Mouse (Mus musculus) frontal cortex, postnatal 10 days (tissue): ENCODE results near the gene Zfp978.
"Not testable (repeated sequence)": the region's sequence is repeated elsewhere in the genome, so short reads cannot be mapped to it uniquely, and the experiment has no call there.

Source experiments
- DNase-seq, 2 experiments: peaks; one replicate each; pipeline ENCODE4 v3.0.0; 2022; ENCODE audit warnings: low spot score in 2 of 2, mixed read lengths in 1 of 2

Gene Zfp978

DNA sequence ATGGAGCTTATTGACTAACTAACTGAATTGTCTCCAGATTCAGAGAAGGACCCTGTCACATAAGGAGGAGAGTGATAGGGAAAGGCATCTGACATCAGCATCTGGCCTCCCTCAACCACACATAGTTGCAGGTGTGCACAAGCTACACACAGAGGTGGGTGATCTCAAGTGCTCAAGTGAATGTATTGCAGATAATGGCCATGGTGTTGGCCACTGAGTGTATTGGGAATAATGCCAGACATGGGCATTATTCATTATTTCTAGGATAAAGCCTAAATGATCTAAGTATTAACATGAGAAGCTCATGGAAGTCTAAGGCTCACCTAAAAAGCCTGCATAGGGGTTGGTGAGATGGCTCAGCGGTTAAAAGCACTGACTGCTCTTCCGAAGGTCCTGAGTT is 10.6 kb upstream of the Zfp978 start:
- not testable (repeated sequence) for DNase-seq

DNA sequence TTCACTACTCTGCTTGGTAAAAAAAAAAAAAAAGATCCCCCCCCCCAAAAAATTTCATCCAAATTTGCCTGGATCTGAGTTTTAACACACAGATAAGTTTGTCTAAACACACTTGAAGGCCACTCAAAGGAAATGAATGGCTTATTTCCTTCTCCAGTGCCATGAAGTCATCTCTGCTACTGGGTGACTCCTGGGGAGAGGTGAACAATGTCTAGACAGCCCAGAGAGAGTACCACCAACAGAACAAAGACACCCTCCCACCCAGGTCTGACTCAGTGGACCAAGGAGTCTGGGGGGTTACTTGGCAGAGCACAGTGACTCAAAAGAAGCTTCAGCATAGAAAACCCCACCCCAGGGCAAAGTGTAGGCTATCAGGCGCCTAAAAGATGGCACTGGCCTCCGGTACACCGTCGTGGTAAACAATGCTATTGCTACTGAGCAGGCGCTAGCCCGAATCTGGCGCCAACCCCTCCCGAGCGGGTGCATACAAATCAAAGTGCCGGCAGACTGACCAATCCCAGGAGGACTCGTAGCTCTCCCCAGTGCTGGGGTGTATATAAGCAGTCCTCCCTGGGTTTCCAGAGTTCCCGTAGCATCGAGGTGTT is 9.6 kb upstream of the Zfp978 start:
- not testable (repeated sequence) for DNase-seq

DNA sequence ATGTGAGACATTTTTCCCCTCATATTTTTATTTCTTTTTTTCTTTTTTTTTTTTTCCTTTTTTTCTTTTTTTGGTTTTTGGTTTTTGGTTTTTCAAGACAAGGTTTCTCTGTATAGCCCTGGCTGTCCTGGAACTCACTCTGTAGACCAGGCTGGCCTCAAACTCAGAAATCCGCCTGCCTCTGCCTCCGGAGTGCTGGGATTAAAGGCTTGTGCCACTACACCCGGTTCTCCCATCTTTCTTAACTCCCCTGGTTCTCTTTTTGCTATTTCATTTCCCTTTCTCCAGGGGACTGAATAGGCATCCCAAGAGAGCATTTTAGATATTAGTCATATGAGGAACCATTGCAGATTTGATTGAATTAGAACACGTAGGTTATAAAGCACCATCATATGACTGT is 7.5 kb upstream of the Zfp978 start:
- DNase-seq = not testable (repeated sequence)

DNA sequence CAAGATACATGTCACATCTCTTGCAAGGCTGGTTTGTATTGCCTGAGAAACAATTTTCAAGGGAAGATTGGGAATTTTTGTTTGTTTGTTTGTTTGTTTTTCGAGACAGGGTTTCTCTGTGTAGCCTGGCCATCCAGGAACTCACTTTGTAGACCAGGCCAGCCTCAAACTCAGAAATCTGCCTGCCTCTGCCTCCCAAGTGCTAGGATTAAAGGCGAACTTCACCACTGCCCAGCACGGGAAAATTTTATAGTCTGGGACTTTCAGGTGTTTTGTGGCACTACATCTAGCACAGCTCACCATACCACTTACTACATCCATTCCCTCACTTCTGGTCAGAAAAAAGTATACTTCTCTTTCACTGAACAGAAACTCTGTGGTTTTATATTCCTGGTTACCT is 5.1 kb upstream of the Zfp978 start:
- DNase-seq = not testable (repeated sequence)

DNA sequence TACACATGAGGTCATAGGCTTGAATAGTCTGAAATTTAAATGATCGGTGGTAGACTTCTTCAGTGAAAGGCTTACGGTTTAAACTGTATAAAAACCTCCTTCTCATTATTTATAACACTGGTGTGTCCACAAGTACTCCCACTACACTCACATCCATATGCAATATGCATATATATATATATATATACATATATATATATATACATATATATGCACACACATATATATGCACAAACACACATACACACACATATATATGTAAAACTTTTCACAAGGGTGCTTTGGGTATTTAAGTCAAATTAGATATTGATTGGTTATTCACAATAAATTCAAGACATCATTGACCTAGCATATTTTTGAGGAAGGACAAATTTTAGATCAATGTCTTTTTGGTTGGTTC is 3.9 kb upstream of the Zfp978 start:
- not testable (repeated sequence) for DNase-seq

DNA sequence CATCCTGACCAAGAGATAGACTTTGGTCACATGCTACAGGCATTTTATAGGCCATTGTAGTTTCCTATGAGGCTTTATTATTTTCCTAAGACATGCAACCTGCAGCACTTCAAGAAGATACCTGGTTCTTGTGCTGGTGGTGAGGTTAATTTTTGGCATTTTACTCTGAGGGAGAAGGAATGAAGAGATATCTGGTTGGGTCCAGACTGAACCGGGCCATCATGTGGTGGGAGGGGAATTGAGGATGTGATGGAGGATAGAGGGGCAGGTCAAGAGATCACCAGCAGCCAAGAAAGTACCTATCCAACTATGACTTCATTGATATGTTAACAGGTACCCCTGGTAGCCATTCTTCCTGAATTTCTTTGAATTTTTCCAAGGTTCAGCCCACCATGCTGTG is 769 bp downstream of the Zfp978 start:
- not testable (repeated sequence) for DNase-seq

DNA sequence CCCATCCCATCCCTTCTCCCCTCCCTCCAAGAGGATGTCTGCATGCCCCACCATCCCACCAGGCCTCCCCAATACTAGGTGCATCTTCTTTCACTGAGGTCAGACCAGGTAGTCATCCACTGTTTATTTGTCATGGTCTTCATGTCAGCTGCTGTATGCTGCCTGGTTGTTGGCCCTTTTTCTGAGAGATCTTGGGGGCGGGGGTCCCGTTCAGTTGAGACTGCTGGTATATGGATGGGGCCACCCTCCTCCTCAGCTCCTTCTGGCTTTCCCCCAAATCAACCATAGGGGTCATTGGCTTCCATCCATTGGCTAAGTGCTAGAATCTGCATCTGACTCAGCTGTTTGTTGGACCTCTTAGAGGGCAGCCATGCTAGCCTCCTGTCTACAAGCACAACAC is 8.5 kb downstream of the Zfp978 start:
- DNase-seq = not testable (repeated sequence)

DNA sequence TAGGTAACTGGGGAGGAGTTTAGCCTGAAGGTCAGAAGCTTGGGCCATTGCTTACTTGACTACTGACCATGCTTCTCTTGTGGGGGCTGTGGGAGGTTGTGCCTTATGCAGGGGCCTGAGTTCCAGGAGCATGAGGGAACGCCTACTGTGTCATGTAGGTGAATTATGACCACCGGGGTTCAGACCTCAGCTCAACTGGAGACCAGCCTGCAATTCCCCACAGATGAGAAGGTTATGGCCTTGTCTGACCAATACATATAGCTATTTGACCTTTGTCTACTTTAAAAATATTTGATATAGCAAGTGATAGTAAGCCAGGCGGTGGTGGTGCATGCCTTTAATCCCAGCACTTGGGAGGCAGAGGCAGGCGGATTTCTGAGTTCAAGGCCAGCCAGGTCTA is 22.1 kb downstream of the Zfp978 start:
- DNase-seq = not testable (repeated sequence)

DNA sequence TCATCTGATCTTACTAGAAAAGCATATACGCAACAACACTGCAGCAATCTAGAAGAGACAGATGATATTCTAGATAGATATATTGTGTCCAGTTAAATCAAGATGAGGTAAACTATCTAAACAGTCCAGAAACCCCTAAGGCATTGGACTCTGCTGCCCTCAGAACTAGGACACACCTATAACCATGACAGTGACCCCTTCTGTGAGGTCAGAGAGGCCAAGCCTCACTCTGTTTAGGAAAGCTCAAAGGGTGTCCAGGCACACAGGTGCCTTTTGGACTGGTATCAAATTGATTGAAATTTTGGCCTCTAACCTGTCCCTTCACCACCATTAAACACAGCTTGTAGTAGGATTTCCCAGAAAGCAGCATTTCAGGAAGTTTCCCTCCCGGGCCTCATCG is 36.1 kb downstream of the Zfp978 start:
- DNase-seq = not testable (repeated sequence)

DNA sequence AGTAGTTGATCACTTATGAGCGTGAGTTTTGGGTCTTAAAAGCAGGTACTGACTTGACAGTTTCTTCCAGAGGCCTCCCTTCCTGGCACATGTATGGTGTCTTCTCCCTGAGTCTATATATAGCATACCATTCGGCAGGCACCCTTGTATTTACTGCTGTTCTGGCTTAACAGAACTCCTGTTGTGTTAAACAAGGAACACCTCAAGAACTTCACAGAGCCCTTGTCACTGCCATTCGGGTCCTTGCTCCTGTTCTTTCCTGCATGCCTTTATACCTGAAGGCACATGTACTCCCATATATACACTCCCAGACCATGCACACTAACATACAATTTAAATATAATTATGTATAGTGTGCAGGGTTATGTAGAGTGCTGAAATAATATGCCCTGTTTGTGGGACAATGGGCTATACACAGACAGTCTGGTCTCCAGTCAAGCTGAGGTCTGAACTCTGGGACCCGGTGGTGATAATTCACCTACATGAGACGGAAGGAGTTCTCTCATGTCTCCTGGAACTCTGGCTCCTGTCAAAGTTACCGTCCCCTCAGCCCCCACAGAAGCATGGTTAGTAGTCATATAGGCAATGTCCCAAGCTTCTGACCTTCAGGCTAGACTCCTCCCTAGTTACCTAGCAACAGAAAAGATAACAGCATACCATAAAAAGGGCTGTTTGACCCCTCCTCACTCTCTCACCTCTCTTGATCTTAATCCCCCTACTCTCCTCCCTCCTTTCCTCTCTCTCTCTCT is 37.0 kb downstream of the Zfp978 start:
- DNase-seq = not testable (repeated sequence)

DNA sequence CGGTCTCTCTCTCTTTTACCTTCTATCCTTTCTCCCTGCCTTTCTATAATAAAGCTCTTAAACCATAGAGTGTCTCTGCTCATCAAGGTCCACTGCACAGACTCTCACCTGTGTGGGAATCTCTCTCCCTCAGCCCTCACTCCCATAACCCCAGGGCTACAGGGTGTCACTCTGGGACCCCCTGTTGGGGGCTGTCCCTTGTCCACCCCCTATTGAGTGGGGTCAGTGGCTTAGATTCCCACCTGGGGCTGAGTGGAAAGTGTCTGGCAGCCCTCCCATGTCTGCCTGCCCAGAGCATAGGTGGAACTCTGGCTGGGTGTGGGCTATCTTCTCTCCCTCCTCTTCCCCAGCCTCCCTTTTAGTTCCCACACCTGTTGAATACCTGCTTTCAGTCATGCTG is 37.6 kb downstream of the Zfp978 start:
- not testable (repeated sequence) for DNase-seq

DNA sequence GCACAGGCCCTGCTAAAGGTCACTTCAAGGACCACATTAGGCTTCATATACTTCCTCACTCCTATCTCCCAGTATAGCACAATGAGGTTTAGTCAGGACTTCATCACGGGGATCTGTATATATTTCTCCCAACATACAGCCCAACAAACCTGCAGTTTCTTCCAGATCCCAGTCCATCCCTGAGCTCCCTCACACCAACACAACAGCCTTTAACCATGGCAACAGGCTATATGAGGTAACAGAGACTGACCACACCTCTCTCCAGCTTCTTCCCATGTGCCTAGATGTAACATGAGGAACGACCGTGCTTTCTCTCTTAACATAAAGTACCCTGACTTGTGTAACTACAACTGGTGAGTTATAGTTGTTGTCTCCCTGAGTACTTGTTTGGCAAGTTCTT is 38.4 kb downstream of the Zfp978 start:
- DNase-seq = not testable (repeated sequence)

DNA sequence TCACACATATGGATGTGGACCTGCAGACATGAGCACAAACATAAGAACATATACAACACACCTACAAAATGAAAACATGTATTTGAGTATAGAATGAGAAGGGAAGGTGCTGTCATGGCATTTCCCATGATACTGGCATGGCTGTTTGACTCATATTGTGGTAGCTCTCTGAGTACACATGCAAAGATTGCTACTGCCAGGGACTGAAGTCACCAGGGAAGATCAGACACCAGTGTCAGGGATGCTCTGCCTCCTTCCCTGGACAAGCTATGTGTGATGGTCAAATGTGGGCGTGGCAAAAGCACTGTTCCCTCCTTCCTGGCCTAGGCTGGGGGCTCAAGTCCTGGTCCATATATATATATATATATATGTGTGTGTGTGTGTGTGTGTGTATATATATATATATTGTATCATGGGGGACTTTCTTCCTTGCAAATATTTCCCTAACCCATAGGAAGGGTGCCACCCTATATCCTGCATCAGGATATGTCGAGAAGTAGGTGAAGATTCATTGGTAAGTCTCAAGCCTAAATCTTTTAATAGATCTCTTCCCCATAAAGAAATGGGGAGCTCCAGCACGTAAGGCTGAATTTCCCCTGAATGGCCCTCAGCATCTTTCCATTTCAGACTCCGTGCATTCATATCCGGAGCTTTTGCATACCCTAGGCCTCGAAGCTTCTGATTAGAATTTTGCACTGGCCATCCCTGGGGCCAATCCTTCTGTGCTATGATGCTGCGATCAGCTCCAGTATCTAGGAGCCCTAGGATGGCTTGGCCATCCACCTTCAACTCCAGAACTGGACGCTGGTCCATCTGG is 39.1 kb downstream of the Zfp978 start:
- DNase-seq = not testable (repeated sequence)

DNA sequence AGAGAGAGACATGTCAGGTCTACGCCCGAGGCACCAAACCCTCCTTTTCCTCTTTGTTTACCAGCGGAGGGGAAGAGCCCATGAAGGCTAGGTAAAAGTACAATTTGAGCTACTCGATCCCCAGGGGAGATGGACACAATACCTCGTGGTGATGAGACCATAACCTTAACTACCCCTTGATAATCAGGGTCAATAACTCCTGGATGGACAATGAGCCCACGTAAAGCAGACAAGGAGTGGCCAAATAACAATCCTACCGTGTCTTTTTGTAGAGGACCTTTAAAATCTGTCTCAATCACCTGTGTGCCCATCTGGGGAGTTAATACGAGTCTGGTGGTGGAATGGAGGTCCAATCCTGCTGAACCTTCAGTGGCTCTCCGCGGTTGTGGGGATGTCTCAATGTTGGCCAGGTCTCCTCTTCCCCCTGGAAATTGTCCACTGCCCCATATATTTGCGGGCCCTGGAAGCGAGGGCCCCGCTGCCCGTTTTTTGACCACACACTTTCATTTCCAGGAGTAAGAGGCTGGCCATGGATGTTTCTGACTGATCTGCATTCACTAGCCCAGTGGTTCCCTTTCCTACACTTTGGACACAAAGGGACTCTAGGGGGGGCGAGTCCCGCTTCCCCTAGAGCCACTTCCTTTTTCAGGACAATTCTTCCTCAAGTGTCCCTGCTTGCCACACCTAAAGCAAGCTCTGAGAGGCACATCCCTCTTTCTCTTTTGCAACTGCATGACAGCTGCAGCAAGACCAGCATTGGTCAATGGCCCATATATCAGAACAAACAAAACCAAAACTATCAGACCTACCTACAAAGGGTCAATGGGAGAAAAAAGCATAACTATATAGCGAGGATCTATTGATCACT is 40.0 kb downstream of the Zfp978 start:
- DNase-seq = not testable (repeated sequence)

DNA sequence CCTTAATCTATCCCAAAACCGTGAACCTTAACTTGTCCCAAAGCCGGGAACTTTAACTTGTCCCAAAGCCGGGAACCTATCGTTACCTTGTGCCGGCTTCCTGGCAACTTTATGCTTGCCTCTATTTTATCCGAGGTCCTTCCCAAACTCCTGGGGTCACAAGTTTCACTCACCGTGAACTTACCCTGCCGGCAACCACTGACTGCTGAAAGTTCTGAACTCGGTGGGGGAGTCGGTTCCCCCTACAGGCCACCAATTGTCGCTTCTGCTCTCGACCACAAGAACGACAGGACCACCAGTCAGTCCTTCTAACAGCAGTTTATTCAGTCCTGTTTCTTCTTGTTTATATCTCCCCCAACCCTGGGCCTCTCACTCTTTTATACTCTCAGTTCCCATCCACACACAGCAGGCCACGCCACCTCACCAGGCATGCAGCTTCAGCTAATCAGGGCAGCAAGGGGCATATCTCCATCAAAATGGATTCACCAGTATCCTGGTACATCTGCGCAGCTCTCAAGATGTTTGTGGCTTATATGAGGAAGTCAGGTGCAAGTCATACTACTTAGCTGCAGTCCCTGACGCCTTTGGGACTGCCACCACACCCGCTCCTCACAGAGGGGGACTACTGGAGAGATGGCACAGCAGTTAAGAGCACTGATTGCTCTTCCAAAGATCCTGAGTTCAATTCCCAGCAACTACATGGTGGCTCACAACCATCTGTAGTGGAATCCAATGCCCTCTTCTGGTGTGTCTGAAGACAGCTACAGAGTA is 40.8 kb downstream of the Zfp978 start:
- not testable (repeated sequence) for DNase-seq

DNA sequence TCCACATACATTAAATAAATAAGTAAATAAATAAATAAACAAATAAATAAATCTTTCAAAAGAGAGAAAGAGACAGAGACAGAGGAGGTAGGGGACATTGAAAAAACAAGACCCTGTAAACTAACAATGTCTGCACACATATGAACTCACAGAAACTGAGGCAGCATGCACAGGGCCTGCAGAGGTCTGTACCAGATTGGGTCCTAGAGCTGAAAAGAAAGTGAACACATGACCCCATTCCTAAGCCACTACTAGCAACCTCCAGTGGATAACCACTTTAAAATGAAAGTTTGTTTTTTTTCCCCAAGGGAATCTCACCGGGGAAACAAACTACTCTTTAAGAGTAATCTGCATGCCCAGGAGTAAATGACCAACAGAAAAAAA is 41.4 kb downstream of the Zfp978 start:
- DNase-seq = not testable (repeated sequence)

DNA sequence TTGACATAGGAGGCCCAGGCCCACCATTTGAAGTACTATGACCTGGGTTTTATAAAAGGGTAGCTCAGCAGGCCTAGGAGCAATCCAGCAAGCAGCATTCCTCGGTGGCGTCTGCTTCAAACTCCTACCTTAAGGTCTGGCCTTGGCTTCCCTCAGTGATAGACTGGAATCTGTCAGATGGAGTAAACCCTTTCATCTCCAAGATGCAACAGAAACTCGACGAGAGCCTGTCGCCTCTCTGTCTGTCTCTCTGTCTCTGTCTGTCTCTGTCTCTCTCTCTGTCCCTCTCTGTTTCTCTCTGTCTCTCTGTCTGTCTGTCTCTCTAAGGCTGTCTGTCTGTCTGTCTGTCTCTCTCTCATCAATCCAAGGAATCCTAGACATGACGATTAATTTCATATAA is 42.4 kb downstream of the Zfp978 start:
- not testable (repeated sequence) for DNase-seq

DNA sequence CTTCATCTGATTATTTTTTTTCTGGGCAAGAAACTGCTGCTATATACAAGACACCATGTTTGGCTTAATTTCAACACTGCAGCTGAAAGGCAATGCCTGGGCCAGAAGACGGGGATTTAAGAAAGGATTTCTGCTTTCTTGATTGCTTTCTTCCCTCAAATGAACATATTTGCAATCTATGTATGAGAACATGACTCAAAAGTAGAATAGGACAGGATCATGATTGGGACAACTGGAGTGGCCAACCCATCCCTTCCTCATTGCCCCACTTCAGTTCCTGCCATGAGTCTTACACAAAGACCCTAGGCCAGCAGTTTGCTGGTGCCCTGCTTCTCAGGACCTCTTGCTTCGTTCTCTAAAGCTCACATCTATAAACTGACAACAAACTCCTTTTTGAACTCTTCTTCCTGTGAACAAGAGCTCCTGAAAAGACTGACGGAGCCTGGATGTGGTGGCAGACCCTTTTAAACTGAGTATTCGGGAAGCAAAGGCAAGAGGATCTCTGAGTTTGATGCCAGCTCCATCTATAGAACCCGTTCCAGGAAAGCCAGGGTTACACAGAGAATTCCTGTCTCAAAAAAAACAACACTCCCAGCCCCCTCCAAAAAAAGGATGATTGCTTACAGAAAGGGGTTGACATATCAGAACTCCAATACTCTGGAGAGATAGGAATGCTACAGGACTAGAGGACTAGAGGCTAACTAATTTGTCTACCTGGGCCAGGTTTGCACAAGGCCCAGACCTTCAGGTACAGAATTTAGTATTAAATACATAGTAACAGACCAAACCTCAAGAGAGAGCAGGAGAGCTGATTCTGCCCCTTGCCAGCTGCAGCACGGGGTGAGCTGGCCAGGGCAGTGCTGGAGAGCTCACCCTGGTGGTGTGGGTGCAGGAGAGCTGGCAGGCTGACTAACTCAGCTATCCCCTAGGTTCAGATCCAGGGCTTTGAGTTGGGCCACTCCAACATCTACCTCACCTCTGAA is 43.1 kb downstream of the Zfp978 start:
- DNase-seq = not testable (repeated sequence)

DNA sequence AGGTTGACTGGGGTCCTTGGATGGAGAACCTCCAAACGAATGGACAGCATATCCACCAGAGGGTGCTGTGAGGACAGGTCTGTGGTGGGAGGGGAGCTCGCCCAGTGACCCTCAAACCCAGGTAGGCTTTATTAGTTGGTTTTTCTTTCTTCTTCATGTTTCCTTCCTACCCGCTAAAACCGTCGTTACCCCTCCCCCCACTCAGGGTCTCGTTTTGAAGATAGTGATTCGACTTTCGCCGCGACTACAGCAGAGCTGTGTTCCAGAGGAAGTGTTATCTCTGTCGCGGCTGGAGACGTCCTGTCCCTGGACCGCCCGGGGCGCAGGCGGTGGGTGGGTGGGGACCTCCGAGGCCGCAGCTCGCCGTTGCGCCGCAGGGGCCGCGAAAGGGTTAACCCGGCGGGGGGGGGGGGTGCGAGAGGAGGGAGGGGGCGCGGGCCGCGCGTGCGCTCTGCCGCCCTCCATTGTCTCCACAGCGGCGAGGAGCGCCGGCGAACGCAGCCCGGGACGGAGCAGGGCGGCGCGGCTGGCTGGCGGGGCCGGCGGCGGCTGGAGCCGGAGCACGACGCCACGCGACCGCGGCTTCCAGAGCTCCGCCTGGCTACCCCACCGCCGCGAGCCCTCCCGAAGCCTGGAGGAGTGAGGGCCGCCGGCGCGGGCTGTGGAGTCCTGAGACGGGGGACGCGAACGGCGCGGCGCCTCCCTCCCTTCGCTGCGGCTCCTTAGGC is 45.8 kb downstream of the Zfp978 start:
- no peak for DNase-seq
